Mouse (Mus musculus) ES-E14 (cell line): Measurements from ENCODE around the gene Gm853. TPM values are rescaled to one million over a fixed set of nuclear protein-coding genes. Genes with fewer than 3 reads are reported as not detected.

Source experiments
- DNase-seq: peaks from one replicate; pipeline ENCODE4 v3.0.0-alpha.2; 2013; ENCODE audit warnings: low read depth, low spot score
- H3K27ac ChIP-seq: 2 replicates; pipeline ENCODE4 v1.5.1; 2012; ENCODE audit warnings: low read depth, mild to moderate bottlenecking, low read length, moderate library complexity, mixed read lengths; ENCODE audit not compliant: poor library complexity, insufficient read depth, severe bottlenecking
- H3K36me3 ChIP-seq: 2 replicates; pipeline ENCODE4 v1.6.1; 2012; ENCODE audit warnings: mild to moderate bottlenecking, low read length, moderate library complexity, mixed read lengths; ENCODE audit not compliant: control insufficient read depth, poor library complexity, insufficient read depth, severe bottlenecking
- H3K4me1 ChIP-seq, 2 experiments: fragments of 150-350 bp in 1 of 2; sonication (generic) in 1 of 2; 2 replicates each; pipeline ENCODE4 v1.6.1; 2012; ENCODE audit warnings: low read length in 2 of 2, mild to moderate bottlenecking in 1 of 2, mixed read lengths in 1 of 2; ENCODE audit not compliant: control insufficient read depth in 2 of 2, insufficient read depth in 2 of 2, poor library complexity in 1 of 2
- H3K4me3 ChIP-seq, 2 experiments: fragments of 150-350 bp in 1 of 2; sonication (generic) in 1 of 2; 2 replicates each; pipeline ENCODE4 v1.5.1; 2012; ENCODE audit warnings: low read length in 2 of 2, low read depth in 1 of 2, mild to moderate bottlenecking in 1 of 2, mixed read lengths in 1 of 2; ENCODE audit not compliant: insufficient read depth in 1 of 2, poor library complexity in 1 of 2, severe bottlenecking in 1 of 2
- H3K9ac ChIP-seq: 2 replicates; pipeline ENCODE4 v1.6.1; 2012; ENCODE audit warnings: low read depth, mild to moderate bottlenecking, low read length, mixed read lengths; ENCODE audit not compliant: poor library complexity, insufficient read depth, severe bottlenecking
- H3K9me3 ChIP-seq: fragments of 150-350 bp; sonication (generic); 2 replicates; pipeline ENCODE4 v1.6.1; 2012; ENCODE audit warnings: low read depth, mild to moderate bottlenecking, low read length; ENCODE audit not compliant: control insufficient read depth, insufficient read depth
- CHD2 ChIP-seq: IDR thresholded peaks from 2 replicates; pipeline ENCODE4 v1.6.1; 2014; ENCODE audit warnings: mild to moderate bottlenecking, low read depth, low read length, inconsistent platforms
- HCFC1 ChIP-seq: IDR thresholded peaks from 2 replicates; pipeline ENCODE4 v1.6.1; 2012; ENCODE audit warnings: low read length, inconsistent platforms, borderline replicate concordance; ENCODE audit not compliant: insufficient read depth
- MAFK ChIP-seq: IDR thresholded peaks from 2 replicates; pipeline ENCODE4 v1.6.1; 2014; ENCODE audit warnings: mild to moderate bottlenecking, low read depth, low read length, inconsistent platforms; ENCODE audit not compliant: insufficient read depth
- ZC3H11A ChIP-seq: IDR thresholded peaks from 2 replicates; pipeline ENCODE4 v1.6.1; 2012; ENCODE audit warnings: low read depth, mild to moderate bottlenecking, inconsistent platforms, low read length, borderline replicate concordance
- ZNF384 ChIP-seq: IDR thresholded peaks from 2 replicates; pipeline ENCODE4 v1.6.1; 2012; ENCODE audit warnings: low read depth, low read length, inconsistent platforms
- in situ Hi-C, 2 experiments: fragments of 600-800 bp; cut with MboI; formaldehyde crosslinking; loops; one replicate each; pipeline ENCODE4 v1.15.1; 2025; ENCODE audit warnings: low sequenced_read_pairs in 2 of 2, inconsistent platforms in 1 of 2; ENCODE audit not compliant: unreplicated experiment in 2 of 2
- total RNA-seq: library from RNA; depleted of rRNA; stranded (reverse); fragments of 300-350 nt; gene quantifications from 2 replicates; pipeline ENCODE4 v1.2.3, GENCODE M21; 2012

Gene Gm853
- total RNA-seq, 1 experiment: 0.09 TPM

DNA sequence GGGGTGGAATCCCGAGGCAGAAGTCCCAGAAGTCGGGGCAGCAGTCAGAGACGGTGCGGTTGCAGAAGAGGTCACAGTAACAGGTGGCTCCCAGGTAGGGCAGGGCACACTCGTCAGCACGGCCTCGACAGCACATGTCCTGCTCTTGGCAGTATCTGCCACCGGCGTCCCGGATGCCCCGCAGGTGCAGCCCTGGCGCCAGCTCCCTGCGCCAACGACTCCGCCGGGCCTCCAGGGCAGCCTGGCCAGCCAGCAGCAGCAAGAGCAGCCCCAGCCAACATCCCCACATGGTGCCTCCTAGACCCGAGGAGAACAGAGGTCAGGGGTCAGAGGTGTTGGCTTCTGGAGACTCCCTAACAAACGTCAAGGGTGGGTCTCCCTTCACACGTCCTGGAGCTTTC is 48.3 kb downstream of the Gm853 start:
- H3K9ac ChIP-seq: no peak overlapping the region
- peak overlapping the region; percentile 24 to 61; a peak in 2 of 4 replicates for H3K4me3 ChIP-seq
- TF ChIP-seq ZNF384 (no peak), CHD2 (no peak), HCFC1 (no peak), MAFK (no peak), ZC3H11A (no peak)
- no peak for DNase-seq
- H3K36me3 ChIP-seq: no peaks in the 10 kb centered on the region
- in situ Hi-C loops: no loop called here
- H3K27ac ChIP-seq: no peak overlapping the region
- H3K9me3 ChIP-seq: no peaks in the 10 kb centered on the region
- H3K4me1 ChIP-seq: peaks cover 4 to 32% of the 10 kb centered on the region in 2 experiments; a peak in 3 of 4 replicates

DNA sequence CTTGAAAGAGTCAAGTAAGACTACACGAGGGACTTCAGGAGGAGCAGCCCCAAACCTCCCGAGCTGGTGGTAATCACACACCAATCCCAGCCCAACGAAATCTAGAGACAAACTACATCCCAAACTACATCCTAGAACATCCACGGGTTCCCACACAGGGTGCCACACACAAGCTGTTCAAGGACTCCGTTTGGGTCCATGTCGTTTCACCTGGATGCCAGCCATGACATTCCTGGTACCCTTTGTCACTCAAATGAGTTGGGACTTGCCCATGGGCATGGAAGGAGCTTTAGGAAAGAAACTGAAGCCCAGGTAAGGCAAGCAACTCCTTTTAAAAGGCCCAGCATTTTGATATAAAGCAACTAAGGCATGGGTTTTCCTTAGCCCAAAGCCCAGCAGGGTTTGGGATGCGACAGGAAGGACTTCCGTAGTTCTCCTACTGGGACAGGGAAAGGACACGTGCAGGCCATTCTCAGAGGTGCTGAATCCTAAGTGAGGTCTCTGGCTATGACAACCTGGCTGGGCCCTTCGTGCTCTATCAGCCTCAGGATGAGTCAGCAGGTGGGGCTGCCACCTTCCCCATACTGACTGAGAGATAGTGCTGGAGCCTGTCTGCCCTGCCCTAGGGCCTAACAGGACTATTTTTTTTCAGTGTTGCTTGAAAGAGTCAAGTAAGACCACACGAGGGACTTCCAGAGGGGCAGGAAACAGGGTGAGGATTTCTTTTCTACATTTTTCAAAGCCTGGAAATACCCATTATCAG is 49.0 kb downstream of the Gm853 start:
- no peak for TF ChIP-seq ZNF384
- no peak overlapping the region for H3K4me3 ChIP-seq
- peaks cover 4 to 32% of the 10 kb centered on the region in 2 experiments; a peak in 3 of 4 replicates for H3K4me1 ChIP-seq
- no peak overlapping the region for H3K27ac ChIP-seq
- H3K36me3 ChIP-seq: no peaks in the 10 kb centered on the region
- H3K9ac ChIP-seq: no peak overlapping the region
- in situ Hi-C loops: no loop called here
- H3K9me3 ChIP-seq: no peaks in the 10 kb centered on the region
- no peak for DNase-seq

DNA sequence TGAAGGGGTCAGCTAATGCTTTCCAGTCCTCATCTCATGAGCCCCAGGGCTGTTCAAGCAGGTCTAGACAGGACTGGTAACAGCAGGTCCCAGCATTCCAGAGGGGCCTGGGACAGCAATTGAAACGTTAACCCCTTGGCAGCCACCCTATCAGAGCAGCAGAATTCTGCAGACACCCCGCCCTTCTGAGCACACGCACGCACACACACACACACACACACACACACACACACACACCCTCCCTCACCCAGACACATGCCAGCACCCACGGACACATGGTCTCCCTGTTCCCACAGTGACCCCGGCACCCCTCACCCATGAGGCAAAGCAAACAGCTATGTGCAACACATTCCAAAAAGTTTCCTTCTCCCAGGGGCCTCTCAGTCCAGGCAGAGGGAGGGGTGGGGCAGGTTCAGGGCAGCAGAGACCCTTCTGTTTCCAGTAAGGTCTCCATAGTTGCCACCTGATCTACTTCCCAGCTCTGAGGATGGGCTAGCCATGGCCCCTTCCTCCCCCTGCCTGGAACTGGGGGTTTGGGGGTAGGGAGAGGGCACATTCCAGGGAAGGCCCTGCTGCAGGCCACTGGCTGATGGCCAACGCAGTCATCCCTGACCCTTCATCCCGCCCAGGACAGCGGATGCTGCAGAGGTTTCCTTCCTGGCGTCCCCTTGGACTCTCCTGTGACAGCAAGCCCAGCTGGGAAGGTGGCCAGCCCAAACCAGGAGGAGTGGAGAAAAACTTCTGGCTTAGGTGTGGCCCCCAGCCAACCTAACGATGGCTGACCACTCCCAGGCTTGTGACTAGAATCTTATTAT is 50.0 kb downstream of the Gm853 start:
- Histone ChIP-seq H3K4me3 (no peak overlapping the region), H3K9ac (no peak overlapping the region), H3K36me3 (no peaks in the 10 kb centered on the region), H3K27ac (no peak overlapping the region), H3K4me1 (peaks cover 4 to 38% of the 10 kb centered on the region in 2 experiments), H3K9me3 (no peaks in the 10 kb centered on the region)
- in situ Hi-C loops: no loop called here
- DNase-seq: no peak
- TF ChIP-seq CHD2: no peak
- TF ChIP-seq HCFC1: no peak
- no peak for TF ChIP-seq MAFK
- no peak for TF ChIP-seq ZC3H11A
- no peak for TF ChIP-seq ZNF384

DNA sequence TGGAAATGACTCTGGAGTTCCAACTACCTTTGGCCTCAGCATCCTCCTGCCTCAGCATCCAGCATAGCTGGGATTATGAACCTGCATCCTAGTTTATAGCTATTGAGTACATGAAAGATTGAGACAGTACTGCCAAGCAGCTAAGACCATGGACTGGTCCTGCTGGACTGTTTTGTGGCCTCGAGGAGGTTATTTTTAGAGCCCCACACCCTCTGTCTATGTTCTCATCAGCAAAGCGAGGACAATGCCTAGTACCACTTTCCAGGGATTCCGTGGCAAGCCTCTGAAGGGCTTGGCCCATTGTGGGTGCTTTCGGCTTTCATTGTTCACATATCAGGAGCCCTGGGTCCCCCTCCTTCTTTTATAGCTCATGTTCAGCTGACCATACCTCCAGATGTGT is 51.8 kb downstream of the Gm853 start:
- peaks cover 2 to 27% of the 10 kb centered on the region in 2 experiments; a peak in 3 of 4 replicates for H3K4me1 ChIP-seq
- in situ Hi-C loops: no loop called here
- H3K4me3 ChIP-seq: no peak overlapping the region
- TF ChIP-seq HCFC1: no peak
- no peak for TF ChIP-seq ZC3H11A
- TF ChIP-seq MAFK: no peak
- TF ChIP-seq ZNF384: no peak
- no peak for TF ChIP-seq CHD2
- no peak for DNase-seq
- no peaks in the 10 kb centered on the region for H3K36me3 ChIP-seq
- no peak overlapping the region for H3K9ac ChIP-seq
- H3K9me3 ChIP-seq: no peaks in the 10 kb centered on the region
- no peak overlapping the region for H3K27ac ChIP-seq
